Mouse (Mus musculus): ENCODE results near the gene Gm17359. TPM values are rescaled to one million over a fixed set of nuclear protein-coding genes. Genes with fewer than 3 reads are reported as not detected.

Gene Gm17359
- polyA plus RNA-seq, 1 experiment from 2014 or later: not detected

DNA sequence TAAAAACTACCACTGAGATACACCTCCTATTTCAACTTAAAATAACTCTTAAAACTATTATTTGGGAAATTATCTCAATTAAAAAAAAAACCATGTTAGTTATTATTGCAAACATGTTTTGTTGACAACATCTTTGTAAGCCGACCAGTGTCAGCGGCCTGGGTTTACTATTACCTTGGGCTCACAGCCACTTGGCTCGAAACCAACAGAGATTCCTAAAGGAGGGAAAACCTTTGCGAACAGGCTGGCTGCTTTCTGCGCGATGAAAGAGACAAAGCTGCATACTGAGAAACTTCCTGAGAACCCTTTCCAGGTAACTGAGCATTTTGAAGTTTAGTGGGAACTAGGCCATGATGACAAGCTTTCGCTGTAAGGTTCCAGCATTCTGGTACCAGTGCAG is 3.4 kb upstream of the Gm17359 start:
- H3K9ac ChIP-seq (ENCODE audit: low read length): no peak overlapping the region
- 76% methylated on average over 7 of the region's 7 CpGs for WGBS
- ATAC-seq (replicated peaks; ENCODE audit: low FRiP score, low TSS enrichment, low read depth): no peak
- no peak overlapping the region for H3K27ac ChIP-seq (ENCODE audit: low read depth)
- DNase-seq (ENCODE audit: low spot score): no peak
- H3K4me1 ChIP-seq (replicated peaks; ENCODE audit: control insufficient read depth, insufficient read depth, low read length): peaks cover 4% of the 10 kb centered on the region; the same call in 1 of the 2 replicates
- H3K27me3 ChIP-seq (replicated peaks; ENCODE audit: control insufficient read depth, insufficient read depth, low read length): no peaks in the 10 kb centered on the region
- H3K4me3 ChIP-seq (ENCODE audit: low read depth, low read length): no peak overlapping the region
- no peaks in the 10 kb centered on the region for H3K9me3 ChIP-seq (ENCODE audit: control insufficient read depth, low read length)
- no peaks in the 10 kb centered on the region for H3K36me3 ChIP-seq (ENCODE audit: control insufficient read depth, insufficient read depth, low read length)
- no peak overlapping the region for H3K4me2 ChIP-seq (ENCODE audit: low read length)

DNA sequence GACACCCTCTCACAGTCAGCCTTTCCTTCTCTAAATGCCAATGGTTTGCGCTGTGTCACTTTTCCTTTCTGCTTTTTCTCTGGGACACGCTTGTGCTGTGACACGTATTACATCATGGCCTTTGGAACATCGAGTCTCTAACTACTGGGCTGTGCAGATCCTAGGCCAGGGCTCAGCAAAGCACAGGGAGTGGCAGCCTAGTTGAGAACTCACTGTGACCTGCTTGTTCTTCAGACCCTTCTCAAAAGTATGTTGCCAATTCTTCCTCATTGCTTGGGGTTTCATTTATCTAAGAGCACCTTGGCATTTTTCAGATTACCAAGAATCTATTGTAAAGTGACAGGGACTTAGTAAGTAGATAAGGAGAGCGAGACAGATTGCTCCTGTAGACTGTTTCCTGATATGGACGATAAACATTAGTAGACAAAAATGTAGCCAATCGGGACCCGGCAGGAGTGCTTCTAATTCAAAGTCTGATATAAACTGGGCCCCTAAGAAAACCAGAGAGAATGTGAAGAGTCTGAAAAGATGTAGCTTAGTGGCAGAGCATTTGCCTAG is 2.7 kb upstream of the Gm17359 start:
- no peaks in the 10 kb centered on the region for H3K9me3 ChIP-seq (ENCODE audit: control insufficient read depth, low read length)

DNA sequence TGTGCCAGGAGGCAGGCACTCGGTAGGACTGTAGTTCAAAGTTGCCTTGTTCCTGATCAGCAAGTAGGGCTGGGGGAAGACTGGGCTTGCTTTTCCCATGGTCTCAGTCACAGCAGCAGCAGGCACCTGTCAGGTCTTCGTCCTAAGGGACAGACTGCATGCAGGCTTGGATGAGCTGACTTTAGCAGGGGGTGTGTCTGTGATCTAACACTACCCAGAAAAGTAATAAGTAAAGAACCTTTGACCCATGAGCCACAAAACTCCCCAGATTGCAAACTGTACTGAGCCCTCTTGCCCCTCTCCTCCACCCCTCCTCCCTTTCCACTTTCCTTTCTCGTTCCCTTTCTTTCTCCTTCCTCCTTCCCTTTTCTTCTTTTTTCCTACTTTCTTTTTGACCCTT is 4.3 kb downstream of the Gm17359 start:
- Histone ChIP-seq H3K4me1 (replicated peaks; ENCODE audit: control insufficient read depth, insufficient read depth, low read length) (no peaks in the 10 kb centered on the region), H3K27me3 (replicated peaks; ENCODE audit: control insufficient read depth, insufficient read depth, low read length) (no peaks in the 10 kb centered on the region), H3K9me3 (ENCODE audit: control insufficient read depth, low read length) (no peaks in the 10 kb centered on the region), H3K36me3 (ENCODE audit: control insufficient read depth, insufficient read depth, low read length) (no peaks in the 10 kb centered on the region), H3K4me2 (ENCODE audit: low read length) (no peak overlapping the region), H3K9ac (ENCODE audit: low read length) (no peak overlapping the region), H3K4me3 (ENCODE audit: low read depth, low read length) (no peak overlapping the region), H3K27ac (ENCODE audit: low read depth) (no peak overlapping the region)
- DNase-seq (ENCODE audit: low spot score) (no peak), ATAC-seq (replicated peaks; ENCODE audit: low FRiP score, low TSS enrichment, low read depth) (no peak)
- WGBS: 38% methylated on average over 3 of the region's 3 CpGs

More for the DNA sequence above, 2.7 kb upstream of the Gm17359 start:
- ATAC-seq (replicated peaks; ENCODE audit: low FRiP score, low TSS enrichment, low read depth) (no peak), DNase-seq (ENCODE audit: low spot score) (no peak)
- Histone ChIP-seq H3K36me3 (ENCODE audit: control insufficient read depth, insufficient read depth, low read length) (no peaks in the 10 kb centered on the region), H3K4me3 (ENCODE audit: low read depth, low read length) (no peak overlapping the region), H3K4me2 (ENCODE audit: low read length) (no peak overlapping the region), H3K27ac (ENCODE audit: low read depth) (no peak overlapping the region), H3K4me1 (replicated peaks; ENCODE audit: control insufficient read depth, insufficient read depth, low read length) (peaks cover 4% of the 10 kb centered on the region; the same call in 1 of the 2 replicates), H3K9ac (ENCODE audit: low read length) (no peak overlapping the region), H3K27me3 (replicated peaks; ENCODE audit: control insufficient read depth, insufficient read depth, low read length) (no peaks in the 10 kb centered on the region)
- 77% methylated on average over 8 of the region's 8 CpGs for WGBS

DNA sequence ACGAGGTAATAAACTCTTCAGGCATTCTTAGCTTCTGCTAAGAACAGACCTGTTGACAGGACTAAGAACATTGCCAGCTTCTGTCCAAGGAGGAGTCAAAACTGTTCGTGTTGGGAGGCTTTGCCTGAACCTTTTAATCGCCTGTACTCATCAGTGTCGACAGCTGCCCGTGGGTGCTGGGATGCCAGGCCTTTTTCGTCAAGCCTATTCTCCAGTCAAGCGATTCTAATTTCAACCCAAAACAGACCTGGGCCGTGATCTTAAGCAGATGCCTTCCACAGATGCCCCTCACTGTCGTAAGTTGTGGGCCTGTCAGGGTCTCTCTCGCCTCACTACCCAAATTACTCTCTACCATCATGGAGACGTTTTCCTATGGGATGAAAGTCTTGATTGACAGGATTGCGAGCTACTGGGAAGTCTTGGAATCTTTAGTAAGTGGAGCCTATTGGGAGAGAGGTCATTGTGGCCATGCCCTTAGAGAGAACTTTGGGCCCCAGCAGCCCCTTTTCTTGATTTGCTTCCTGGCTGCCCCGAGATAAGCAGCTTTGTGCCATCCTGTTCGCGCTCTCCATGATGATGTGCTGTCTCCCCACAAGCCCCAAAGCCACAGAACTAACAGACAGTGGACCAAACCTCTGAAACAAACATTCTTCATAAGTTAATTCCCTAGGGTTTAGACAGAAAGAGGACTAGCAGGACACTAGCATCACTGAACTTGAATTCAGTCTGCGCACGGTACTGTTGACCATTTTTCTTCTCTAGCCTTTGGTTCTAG is 6.7 kb downstream of the Gm17359 start:
- no peak overlapping the region for H3K9ac ChIP-seq (ENCODE audit: low read length)
- no peaks in the 10 kb centered on the region for H3K36me3 ChIP-seq (ENCODE audit: control insufficient read depth, insufficient read depth, low read length)
- 74% methylated on average over 17 of the region's 17 CpGs for WGBS
- H3K9me3 ChIP-seq (ENCODE audit: control insufficient read depth, low read length): no peaks in the 10 kb centered on the region
- no peak overlapping the region for H3K27ac ChIP-seq (ENCODE audit: low read depth)
- ATAC-seq (replicated peaks; ENCODE audit: low FRiP score, low TSS enrichment, low read depth): no peak
- no peak overlapping the region for H3K4me3 ChIP-seq (ENCODE audit: low read depth, low read length)
- DNase-seq (ENCODE audit: low spot score): no peak
- H3K4me1 ChIP-seq (replicated peaks; ENCODE audit: control insufficient read depth, insufficient read depth, low read length): no peaks in the 10 kb centered on the region
- no peak overlapping the region for H3K4me2 ChIP-seq (ENCODE audit: low read length)
- H3K27me3 ChIP-seq (replicated peaks; ENCODE audit: control insufficient read depth, insufficient read depth, low read length): no peaks in the 10 kb centered on the region

DNA sequence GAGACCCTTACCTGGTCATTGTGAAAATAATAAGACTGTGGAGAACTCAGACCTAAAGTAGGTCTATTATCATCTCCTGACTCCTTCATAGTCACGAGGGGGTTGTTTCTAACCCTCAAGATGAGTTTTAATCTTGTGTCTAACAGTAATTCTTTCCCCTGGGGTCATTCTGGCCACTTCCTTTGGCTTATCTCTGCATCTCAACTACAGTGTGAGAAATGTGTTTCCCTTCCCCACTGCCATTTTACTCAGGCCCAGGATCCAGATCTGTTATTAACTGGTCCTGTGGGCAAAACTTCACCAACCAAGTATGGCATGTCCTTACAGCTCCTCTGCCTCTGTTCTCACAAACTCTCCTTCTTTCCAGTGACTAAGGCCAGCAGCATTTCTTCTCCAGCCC is 12.8 kb downstream of the Gm17359 start:
- Histone ChIP-seq H3K4me2 (ENCODE audit: low read length) (no peak overlapping the region), H3K36me3 (ENCODE audit: control insufficient read depth, insufficient read depth, low read length) (no peaks in the 10 kb centered on the region), H3K27me3 (replicated peaks; ENCODE audit: control insufficient read depth, insufficient read depth, low read length) (no peaks in the 10 kb centered on the region), H3K9me3 (ENCODE audit: control insufficient read depth, low read length) (no peaks in the 10 kb centered on the region), H3K4me1 (replicated peaks; ENCODE audit: control insufficient read depth, insufficient read depth, low read length) (no peaks in the 10 kb centered on the region), H3K27ac (ENCODE audit: low read depth) (no peak overlapping the region), H3K9ac (ENCODE audit: low read length) (no peak overlapping the region), H3K4me3 (ENCODE audit: low read depth, low read length) (no peak overlapping the region)
- DNase-seq (ENCODE audit: low spot score) (no peak), ATAC-seq (replicated peaks; ENCODE audit: low FRiP score, low TSS enrichment, low read depth) (no peak)
- 78% methylated on average over 1 of the region's 1 CpGs for WGBS

DNA sequence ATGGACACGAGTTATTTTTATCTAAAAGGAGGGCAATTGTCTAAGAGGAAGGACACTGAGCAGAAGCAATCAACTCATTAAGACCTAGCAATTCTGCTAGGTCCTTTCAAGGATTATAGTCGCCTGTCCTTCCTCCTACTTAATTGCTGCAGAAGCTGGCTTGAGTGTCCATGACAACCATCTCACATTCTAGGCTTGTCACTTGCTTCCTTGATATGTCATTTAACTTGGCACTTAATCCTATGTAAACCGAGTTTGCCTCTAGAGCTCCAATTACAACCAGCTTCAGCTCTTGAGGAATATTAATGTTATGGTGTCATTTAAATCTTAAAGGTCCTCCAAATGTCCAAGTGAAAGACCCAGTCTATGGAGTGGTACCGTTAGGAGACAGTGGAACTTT is 22.3 kb downstream of the Gm17359 start:
- H3K4me3 ChIP-seq (ENCODE audit: low read depth, low read length): no peak overlapping the region
- H3K9ac ChIP-seq (ENCODE audit: low read length): no peak overlapping the region
- H3K27ac ChIP-seq (ENCODE audit: low read depth): no peak overlapping the region
- no peak overlapping the region for H3K4me2 ChIP-seq (ENCODE audit: low read length)
- no peaks in the 10 kb centered on the region for H3K36me3 ChIP-seq (ENCODE audit: control insufficient read depth, insufficient read depth, low read length)
- ATAC-seq (replicated peaks; ENCODE audit: low FRiP score, low TSS enrichment, low read depth) (no peak), DNase-seq (ENCODE audit: low spot score) (no peak)
- no peaks in the 10 kb centered on the region for H3K27me3 ChIP-seq (replicated peaks; ENCODE audit: control insufficient read depth, insufficient read depth, low read length)
- H3K4me1 ChIP-seq (replicated peaks; ENCODE audit: control insufficient read depth, insufficient read depth, low read length): no peaks in the 10 kb centered on the region
- WGBS: 36% methylated on average over 4 of the region's 4 CpGs
- H3K9me3 ChIP-seq (ENCODE audit: control insufficient read depth, low read length): no peaks in the 10 kb centered on the region

DNA sequence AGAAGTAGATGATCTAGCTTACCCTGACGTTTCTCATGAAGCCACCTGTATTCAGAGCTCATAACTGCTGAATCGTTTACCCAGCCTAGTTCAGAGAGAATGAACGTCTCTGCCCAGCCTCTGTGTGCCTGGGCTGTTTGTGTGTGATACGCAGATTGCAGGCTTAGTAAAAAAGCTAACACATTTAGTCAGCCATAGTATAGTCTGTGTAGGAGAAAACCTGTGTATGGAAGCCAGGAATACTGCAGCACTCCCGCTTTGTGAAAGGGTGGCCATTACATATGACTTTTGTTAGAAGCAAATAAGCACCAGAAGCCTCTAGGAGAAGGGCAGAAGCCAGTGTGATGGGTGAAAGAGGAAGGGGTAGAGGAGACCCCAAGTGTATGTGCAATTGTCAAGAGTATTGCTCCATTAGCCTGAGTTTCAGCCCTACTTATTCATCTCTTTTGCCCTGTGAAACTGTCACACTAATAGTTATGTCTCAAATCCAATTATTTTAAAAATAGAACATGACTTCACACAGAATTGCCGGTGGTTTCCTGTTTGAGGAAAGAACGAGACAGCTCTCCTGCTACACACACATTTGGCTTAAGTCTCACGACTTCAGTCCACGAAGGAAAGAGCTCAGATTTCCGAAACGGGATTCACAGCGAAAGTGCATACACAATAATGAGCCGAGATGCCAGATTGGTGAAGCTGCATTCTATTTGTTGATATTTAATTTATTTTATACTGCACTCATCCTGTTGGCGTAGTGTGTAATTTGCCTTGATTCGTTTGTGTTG is 24.0 kb downstream of the Gm17359 start:
- no peak overlapping the region for H3K4me3 ChIP-seq (ENCODE audit: low read depth, low read length)
- no peaks in the 10 kb centered on the region for H3K4me1 ChIP-seq (replicated peaks; ENCODE audit: control insufficient read depth, insufficient read depth, low read length)
- no peak overlapping the region for H3K27ac ChIP-seq (ENCODE audit: low read depth)
- no peaks in the 10 kb centered on the region for H3K9me3 ChIP-seq (ENCODE audit: control insufficient read depth, low read length)
- DNase-seq (ENCODE audit: low spot score) (no peak), ATAC-seq (replicated peaks; ENCODE audit: low FRiP score, low TSS enrichment, low read depth) (no peak)
- WGBS: 56% methylated on average over 15 of the region's 15 CpGs
- H3K4me2 ChIP-seq (ENCODE audit: low read length): no peak overlapping the region
- H3K27me3 ChIP-seq (replicated peaks; ENCODE audit: control insufficient read depth, insufficient read depth, low read length): no peaks in the 10 kb centered on the region
- H3K36me3 ChIP-seq (ENCODE audit: control insufficient read depth, insufficient read depth, low read length): no peaks in the 10 kb centered on the region
- no peak overlapping the region for H3K9ac ChIP-seq (ENCODE audit: low read length)

DNA sequence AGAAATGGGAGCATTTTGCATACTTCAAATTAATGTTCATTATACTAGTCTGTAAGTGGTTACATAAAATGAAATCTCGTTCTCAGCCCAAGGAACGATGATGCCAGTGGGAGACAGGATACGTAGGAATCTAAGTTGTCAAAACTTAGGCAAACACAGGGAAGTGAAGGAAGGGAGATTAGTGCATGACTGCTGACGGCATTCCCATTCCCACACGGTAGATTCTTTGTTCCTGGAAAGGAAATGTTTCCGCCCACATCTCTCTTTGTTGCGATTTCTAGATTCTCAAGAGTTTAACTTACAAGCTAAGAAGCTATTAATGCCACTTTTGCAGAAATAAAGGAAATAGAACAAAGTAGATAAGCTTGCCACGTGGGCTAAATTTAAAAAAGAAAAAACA is 29.6 kb downstream of the Gm17359 start:
- H3K9me3 ChIP-seq (ENCODE audit: control insufficient read depth, low read length): no peaks in the 10 kb centered on the region
- H3K27ac ChIP-seq (ENCODE audit: low read depth): no peak overlapping the region
- no peak overlapping the region for H3K4me3 ChIP-seq (ENCODE audit: low read depth, low read length)
- H3K4me1 ChIP-seq (replicated peaks; ENCODE audit: control insufficient read depth, insufficient read depth, low read length): no peaks in the 10 kb centered on the region
- DNase-seq (ENCODE audit: low spot score) (no peak), ATAC-seq (replicated peaks; ENCODE audit: low FRiP score, low TSS enrichment, low read depth) (no peak)
- H3K9ac ChIP-seq (ENCODE audit: low read length): no peak overlapping the region
- no peaks in the 10 kb centered on the region for H3K27me3 ChIP-seq (replicated peaks; ENCODE audit: control insufficient read depth, insufficient read depth, low read length)
- H3K4me2 ChIP-seq (ENCODE audit: low read length): no peak overlapping the region
- no peaks in the 10 kb centered on the region for H3K36me3 ChIP-seq (ENCODE audit: control insufficient read depth, insufficient read depth, low read length)
- 66% methylated on average over 8 of the region's 8 CpGs for WGBS

Data from intestine, embryonic 14.5 days (tissue).